Mouse (Mus musculus) olfactory bulb, adult 2 months (tissue): ENCODE results near the gene Tnrc6a.

ENCODE experiments used
- CTCF ChIP-seq: fragments of 200-500 bp; IDR thresholded peaks from 2 replicates; pipeline ENCODE4 v1.5.1; 2012; ENCODE audit warnings: low read depth, mild to moderate bottlenecking, low read length, moderate library complexity; ENCODE audit not compliant: insufficient read depth
- POLR2A ChIP-seq: fragments of 200-500 bp; IDR thresholded peaks from 2 replicates; pipeline ENCODE4 v1.6.1; 2012; ENCODE audit warnings: mild to moderate bottlenecking, low read depth, low read length, moderate library complexity; ENCODE audit not compliant: insufficient read depth

DNA sequence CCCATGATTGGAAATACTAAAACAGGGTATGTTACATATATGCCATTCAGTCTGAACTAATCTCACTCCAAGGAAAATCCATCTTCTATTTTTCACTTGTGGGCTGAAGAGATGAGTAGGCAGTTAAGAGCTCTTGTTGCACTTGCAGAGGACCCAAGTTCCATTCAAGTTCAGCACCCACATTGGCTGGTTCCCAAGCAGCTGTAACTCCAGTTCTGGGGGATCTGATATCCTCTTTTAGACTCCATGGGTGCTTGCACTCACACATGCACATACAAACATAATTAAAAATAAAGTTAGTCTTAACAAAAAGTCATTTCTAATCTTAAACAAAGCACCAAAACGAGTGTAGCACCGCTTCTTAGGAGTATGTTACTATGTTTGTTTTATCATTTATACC is 5.4 kb downstream of the Tnrc6a start:
- TF ChIP-seq POLR2A (no peak), CTCF (no peak)
